Mouse (Mus musculus): ENCODE measurements around the gene Slc10a7.

DNA sequence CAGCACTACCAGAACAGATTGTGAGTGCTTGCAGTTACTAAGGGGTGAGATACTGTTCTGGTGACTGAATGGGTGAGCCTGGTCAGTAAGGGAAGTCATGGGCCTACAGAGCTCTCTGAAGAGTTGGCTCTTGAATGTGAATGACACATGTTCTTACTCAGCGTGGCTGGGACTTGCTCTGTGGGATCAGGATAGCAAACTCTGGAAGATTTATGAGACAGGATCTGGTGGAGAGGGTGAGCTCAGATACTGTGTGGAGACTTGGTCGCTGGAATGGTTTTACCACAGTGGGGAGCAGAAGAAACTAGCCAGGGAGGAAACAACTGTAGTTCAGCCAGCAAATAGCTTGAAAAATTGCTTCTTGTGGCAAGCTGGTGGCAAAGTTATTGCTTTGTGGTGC, 35.4 kb downstream of the Slc10a7 start:
- TF ChIP-seq EP300 (IDR thresholded peaks at IDR 0.05; ENCODE audit: low read depth) (no peak), CTCF (IDR thresholded peaks at IDR 0.05; ENCODE audit: low read depth) (no peak)

Measured in liver, embryonic 14.5 days (tissue).